Mouse (Mus musculus) small intestine, adult 2 months (tissue): ENCODE results near the gene P3h2. TPM values are rescaled to one million over a fixed set of nuclear protein-coding genes. Genes with fewer than 3 reads are reported as not detected.

Experiments
- H3K27ac ChIP-seq: fragments of 200-500 bp; 2 replicates; pipeline ENCODE4 v1.5.1; 2012; ENCODE audit warnings: low read depth, low read length, control low read depth, inconsistent platforms; ENCODE audit not compliant: insufficient read depth
- H3K27me3 ChIP-seq: fragments of 200-500 bp; 2 replicates; pipeline ENCODE4 v1.6.1; 2012; ENCODE audit warnings: mild to moderate bottlenecking, moderate library complexity, low read length, inconsistent platforms; ENCODE audit not compliant: control insufficient read depth, insufficient read depth
- H3K36me3 ChIP-seq: fragments of 200-500 bp; 2 replicates; pipeline ENCODE4 v1.6.1; 2012; ENCODE audit warnings: mild to moderate bottlenecking, low read length, control low read depth, inconsistent platforms; ENCODE audit not compliant: control insufficient read depth, insufficient read depth
- H3K4me1 ChIP-seq: fragments of 200-500 bp; 2 replicates; pipeline ENCODE4 v1.6.1; 2012; ENCODE audit warnings: low read length, inconsistent platforms, mixed read lengths; ENCODE audit not compliant: control insufficient read depth, insufficient read depth, insufficient read length
- H3K4me3 ChIP-seq: fragments of 200-500 bp; 2 replicates; pipeline ENCODE4 v1.5.1; 2012; ENCODE audit warnings: low read depth, mild to moderate bottlenecking, control low read depth, inconsistent platforms, low read length, moderate library complexity
- CTCF ChIP-seq: fragments of 200-500 bp; IDR thresholded peaks from 2 replicates; pipeline ENCODE4 v1.5.1; 2012; ENCODE audit warnings: low read depth, mild to moderate bottlenecking, control low read depth, inconsistent platforms, low read length, moderate library complexity, mixed read lengths; ENCODE audit not compliant: insufficient replicate concordance, insufficient read length; ENCODE audit errors: extremely low read depth
- POLR2A ChIP-seq: fragments of 200-500 bp; IDR thresholded peaks from 2 replicates; pipeline ENCODE4 v1.6.1; 2012; ENCODE audit warnings: low read depth, mild to moderate bottlenecking, control low read depth, inconsistent platforms, low read length, moderate library complexity
- WGBS: fragments of 180-500 bp; shearing (Covaris S2); methylation state at CpG from one replicate; pipeline ENCODE4 v1.1.7; 2018; 5-methylcytosine and 5-hydroxymethylcytosine counted together
- polyA plus RNA-seq: library from polyadenylated mRNA; depleted of rRNA; stranded (reverse); fragments of >200 nt; gene quantifications from 2 replicates; pipeline ENCODE4 v1.2.3, GENCODE M21; 2012

Gene P3h2
- polyA plus RNA-seq, 1 experiment: 2.0 TPM

DNA sequence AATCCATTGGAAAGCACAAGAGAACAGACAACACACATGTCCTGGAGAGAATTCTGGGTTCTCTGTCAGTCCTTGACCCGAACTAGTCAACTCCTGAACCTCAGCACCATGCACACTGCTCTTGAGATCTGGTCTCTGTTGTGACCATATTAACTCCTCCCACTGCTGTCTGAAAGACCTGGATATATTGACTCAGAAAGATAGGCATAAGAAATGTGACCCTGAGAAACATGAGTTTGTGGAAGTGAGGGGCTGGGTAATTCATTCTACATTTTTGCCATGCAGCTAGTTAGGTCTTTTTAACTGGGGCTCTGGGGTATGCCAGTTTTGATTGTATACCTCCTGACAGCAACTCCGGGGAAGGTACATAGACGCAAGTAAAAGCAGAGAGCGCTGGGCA is 1.3 kb downstream of the P3h2 start:
- Histone ChIP-seq H3K36me3 (no peaks in the 10 kb centered on the region), H3K27ac (no peak overlapping the region), H3K27me3 (no peaks in the 10 kb centered on the region), H3K4me3 (no peak overlapping the region), H3K4me1 (peaks cover 3% of the 10 kb centered on the region; the same call in 1 of the 2 replicates)
- TF ChIP-seq POLR2A: no peak
- TF ChIP-seq CTCF: no peak
- WGBS: 46% methylated on average over 4 of the region's 4 CpGs

GRCm38 (mm10) chr16:26102856-26103255 is 2.7 kb downstream of the P3h2 start:
- H3K36me3 ChIP-seq: no peaks in the 10 kb centered on the region
- H3K27me3 ChIP-seq: no peaks in the 10 kb centered on the region
- 72% methylated on average over 2 of the region's 2 CpGs for WGBS
- H3K27ac ChIP-seq: no peak overlapping the region
- peaks cover 3% of the 10 kb centered on the region; the same call in 1 of the 2 replicates for H3K4me1 ChIP-seq
- TF ChIP-seq POLR2A (no peak), CTCF (no peak)
- no peak overlapping the region for H3K4me3 ChIP-seq

DNA sequence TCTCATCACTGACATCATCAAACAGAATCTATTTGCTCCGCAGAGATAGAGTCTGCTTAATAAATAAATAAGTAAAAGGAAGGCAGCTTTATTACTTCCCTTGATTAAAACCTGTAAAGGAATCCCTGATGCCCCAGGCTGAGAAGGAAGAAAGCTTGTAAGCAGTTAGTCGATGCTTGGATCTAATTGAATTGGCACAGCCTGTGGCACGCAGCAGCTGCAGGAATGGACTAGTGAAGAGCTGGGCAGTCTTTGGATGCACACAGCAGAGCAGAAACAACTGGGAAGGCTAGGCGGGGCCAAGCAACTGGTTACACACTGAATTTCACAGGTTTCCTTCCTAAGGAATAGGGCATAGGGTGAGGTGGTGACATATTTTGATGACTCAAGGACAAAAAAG is 5.4 kb downstream of the P3h2 start:
- Histone ChIP-seq H3K27ac (no peak overlapping the region), H3K4me1 (no peaks in the 10 kb centered on the region), H3K27me3 (no peaks in the 10 kb centered on the region), H3K36me3 (no peaks in the 10 kb centered on the region), H3K4me3 (no peak overlapping the region)
- TF ChIP-seq CTCF: no peak
- TF ChIP-seq POLR2A: no peak
- 42% methylated on average over 4 of the region's 4 CpGs for WGBS

DNA sequence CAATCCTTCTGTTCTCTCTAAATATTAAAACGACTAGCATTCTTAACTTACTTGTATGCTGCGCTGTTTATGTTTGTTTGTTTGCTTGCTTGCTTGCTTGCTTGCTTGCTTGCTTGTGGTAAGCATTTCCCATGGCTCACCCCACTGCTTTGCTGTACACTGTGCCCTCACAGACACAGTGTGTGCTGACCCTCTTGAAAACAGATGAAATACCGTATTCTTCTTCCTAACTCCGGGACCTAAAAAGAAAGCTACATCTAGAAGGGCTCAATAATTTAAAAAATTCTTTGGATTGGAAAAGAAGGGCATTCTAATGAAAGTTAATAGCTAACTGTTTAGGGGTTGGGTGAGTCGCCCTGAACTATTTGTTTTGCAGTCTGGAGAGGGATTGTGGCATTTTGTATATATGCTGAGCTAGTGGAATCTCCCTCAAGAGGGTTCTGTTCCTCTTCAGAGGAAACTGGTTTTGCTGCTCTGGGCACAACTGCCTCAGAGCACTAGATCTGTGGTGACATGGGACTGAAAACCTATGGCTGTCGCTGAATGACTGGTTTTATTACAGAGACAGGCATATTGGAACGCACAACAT is 9.8 kb downstream of the P3h2 start:
- WGBS: 44% methylated on average over 7 of the region's 7 CpGs
- Histone ChIP-seq H3K4me3 (no peak overlapping the region), H3K27me3 (no peaks in the 10 kb centered on the region), H3K36me3 (no peaks in the 10 kb centered on the region), H3K27ac (no peak overlapping the region; the same call in 1 of the 2 replicates), H3K4me1 (no peaks in the 10 kb centered on the region)
- TF ChIP-seq POLR2A: no peak

DNA sequence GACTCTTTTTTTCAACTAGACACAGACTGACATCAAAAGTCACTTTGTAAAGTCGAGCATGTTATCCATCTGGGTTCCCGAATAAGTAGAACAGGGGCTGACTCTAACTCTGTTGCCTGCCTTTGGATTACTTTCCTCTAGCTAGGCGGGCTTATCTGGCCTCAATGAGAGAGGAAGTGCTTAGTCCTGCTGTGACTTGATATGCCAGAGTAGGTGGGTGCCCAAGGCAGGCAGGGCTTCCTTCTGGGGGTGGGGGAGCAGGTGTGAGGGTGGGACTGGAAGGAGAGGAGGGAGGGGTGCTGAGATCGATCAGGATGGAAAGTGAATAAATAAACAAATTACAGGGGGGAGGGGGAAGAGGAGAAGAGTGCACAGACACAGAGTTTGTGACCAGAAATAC is 11.7 kb downstream of the P3h2 start:
- H3K36me3 ChIP-seq: no peaks in the 10 kb centered on the region
- no peak overlapping the region for H3K27ac ChIP-seq
- no peaks in the 10 kb centered on the region for H3K4me1 ChIP-seq
- TF ChIP-seq POLR2A (no peak), CTCF (no peak)
- WGBS: 50% methylated on average over 4 of the region's 4 CpGs
- no peak overlapping the region for H3K4me3 ChIP-seq
- no peaks in the 10 kb centered on the region for H3K27me3 ChIP-seq

DNA sequence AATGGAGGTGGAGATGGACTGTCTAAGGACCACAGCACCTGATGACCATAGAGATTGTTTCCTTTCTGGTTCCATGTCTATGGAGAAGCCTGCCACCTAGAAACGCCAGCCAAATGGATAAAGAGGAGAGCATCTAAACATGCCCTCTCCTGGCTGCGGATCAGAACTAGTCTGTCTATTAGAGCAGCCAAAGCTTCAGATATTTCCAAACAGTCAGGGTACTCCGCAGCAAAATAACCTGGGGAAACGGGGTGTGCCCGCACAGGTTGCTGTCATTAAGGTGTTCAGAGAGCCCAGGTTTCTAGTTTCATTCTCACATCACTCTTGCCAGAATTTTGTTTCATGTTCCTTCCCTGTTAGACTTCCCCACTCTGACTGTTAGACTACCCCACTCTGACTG is 16.6 kb downstream of the P3h2 start:
- TF ChIP-seq POLR2A (no peak), CTCF (no peak)
- H3K4me3 ChIP-seq: no peak overlapping the region
- no peak overlapping the region for H3K27ac ChIP-seq
- no peaks in the 10 kb centered on the region for H3K4me1 ChIP-seq
- no peaks in the 10 kb centered on the region for H3K27me3 ChIP-seq
- no peaks in the 10 kb centered on the region for H3K36me3 ChIP-seq
- WGBS: 88% methylated on average over 5 of the region's 5 CpGs

GRCm38 (mm10) chr16:26088240-26088639 is 17.3 kb downstream of the P3h2 start:
- Histone ChIP-seq H3K27ac (no peak overlapping the region), H3K4me1 (no peaks in the 10 kb centered on the region), H3K36me3 (no peaks in the 10 kb centered on the region), H3K27me3 (no peaks in the 10 kb centered on the region), H3K4me3 (no peak overlapping the region)
- WGBS: 72% methylated on average over 1 of the region's 1 CpGs
- TF ChIP-seq POLR2A (no peak), CTCF (no peak)
